Mouse (Mus musculus) embryonic fibroblast, embryonic 13.5 days (primary cell): ENCODE measurements around the gene Zfp704. TPM values are rescaled to one million over a fixed set of nuclear protein-coding genes. Genes with fewer than 3 reads are reported as not detected.

ENCODE experiments used
- H3K27ac ChIP-seq: 2 replicates; pipeline ENCODE4 v1.5.1; 2012; ENCODE audit warnings: low read length, control low read depth, inconsistent platforms; ENCODE audit not compliant: insufficient read depth
- H3K4me1 ChIP-seq: 2 replicates; pipeline ENCODE4 v1.6.1; 2011; ENCODE audit warnings: low read length; ENCODE audit not compliant: control insufficient read depth, insufficient read depth
- H3K4me3 ChIP-seq: 2 replicates; pipeline ENCODE4 v1.5.1; 2011; ENCODE audit warnings: mild to moderate bottlenecking, control low read depth, low read length; ENCODE audit not compliant: insufficient read depth
- CTCF ChIP-seq: IDR thresholded peaks from 2 replicates; pipeline ENCODE4 v1.5.1; 2011; ENCODE audit warnings: mild to moderate bottlenecking, control low read depth, low read length, moderate library complexity, borderline replicate concordance; ENCODE audit not compliant: insufficient read depth
- POLR2A ChIP-seq: IDR thresholded peaks from 2 replicates; pipeline ENCODE4 v1.6.1; 2011; ENCODE audit warnings: low read depth, mild to moderate bottlenecking, control low read depth, low read length, moderate library complexity
- polyA plus RNA-seq: library from polyadenylated mRNA; stranded (reverse); fragments of >200 nt; gene quantifications from 2 replicates; pipeline ENCODE4 v1.2.4, GENCODE M21; 2011; ENCODE audit warnings: low read depth; ENCODE audit not compliant: missing spikeins, insufficient read length

The Zfp704 gene
- polyA plus RNA-seq, 1 experiment: 8.2 TPM

DNA sequence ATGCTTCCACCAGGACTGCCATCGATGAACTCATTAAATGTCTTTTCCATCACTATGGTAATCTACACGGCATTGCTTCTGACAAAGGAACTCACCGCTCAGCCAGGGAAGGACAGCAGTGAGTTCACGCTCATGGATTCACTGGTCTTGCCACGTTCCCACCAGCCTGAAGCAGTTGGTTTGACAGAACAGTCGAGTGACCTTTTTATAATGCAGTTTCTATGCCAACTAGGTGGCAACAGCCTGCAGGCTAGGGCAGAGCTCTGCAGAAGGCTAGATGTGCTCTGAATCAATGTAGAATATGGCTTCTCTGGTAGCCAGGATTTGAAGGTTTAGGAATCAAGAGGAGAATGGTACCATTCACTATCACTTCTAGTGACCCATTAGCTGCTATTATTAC lies 186.2 kb downstream of the Zfp704 start:
- TF ChIP-seq POLR2A: no peak
- TF ChIP-seq CTCF: no peak
- no peak overlapping the region for H3K27ac ChIP-seq
- no peak overlapping the region for H3K4me3 ChIP-seq
- no peaks in the 10 kb centered on the region for H3K4me1 ChIP-seq

- Histone ChIP-seq H3K4me1 (peaks cover 5% of the 10 kb centered on the region; the same call in 1 of the 2 replicates), H3K4me3 (no peak overlapping the region), H3K27ac (no peak overlapping the region)
- TF ChIP-seq CTCF (no peak), POLR2A (no peak)
Observed at GRCm38 (mm10) chr3:9408896-9409295, 201.0 kb downstream of the Zfp704 start.

DNA sequence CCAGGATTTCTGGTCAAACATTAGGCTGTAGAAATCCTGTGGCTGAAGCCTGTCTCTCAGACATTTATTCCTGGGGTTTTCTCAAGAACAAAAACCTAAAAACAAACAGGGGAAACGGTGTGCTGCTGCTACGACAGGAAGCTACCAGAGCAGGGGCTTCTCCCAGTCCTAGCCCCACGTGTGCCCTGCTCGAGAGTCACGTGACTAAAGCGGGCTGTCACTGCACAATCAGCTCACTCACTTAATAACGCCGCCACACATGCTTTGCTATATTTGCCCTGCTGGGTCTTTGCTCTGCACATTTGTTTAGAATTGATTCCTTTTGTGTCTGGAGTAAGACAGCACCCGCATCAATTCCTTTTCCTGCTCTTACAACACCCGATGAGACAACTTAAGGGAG lies 202.1 kb downstream of the Zfp704 start:
- TF ChIP-seq POLR2A: no peak
- no peak for TF ChIP-seq CTCF
- no peak overlapping the region for H3K27ac ChIP-seq
- H3K4me1 ChIP-seq: peaks cover 7% of the 10 kb centered on the region
- H3K4me3 ChIP-seq: no peak overlapping the region

GRCm38 (mm10) chr3:9407119-9407546 lies 202.8 kb downstream of the Zfp704 start:
- Histone ChIP-seq H3K4me3 (no peak overlapping the region), H3K27ac (no peak overlapping the region), H3K4me1 (peaks cover 8% of the 10 kb centered on the region)
- TF ChIP-seq POLR2A (no peak), CTCF (no peak)

DNA sequence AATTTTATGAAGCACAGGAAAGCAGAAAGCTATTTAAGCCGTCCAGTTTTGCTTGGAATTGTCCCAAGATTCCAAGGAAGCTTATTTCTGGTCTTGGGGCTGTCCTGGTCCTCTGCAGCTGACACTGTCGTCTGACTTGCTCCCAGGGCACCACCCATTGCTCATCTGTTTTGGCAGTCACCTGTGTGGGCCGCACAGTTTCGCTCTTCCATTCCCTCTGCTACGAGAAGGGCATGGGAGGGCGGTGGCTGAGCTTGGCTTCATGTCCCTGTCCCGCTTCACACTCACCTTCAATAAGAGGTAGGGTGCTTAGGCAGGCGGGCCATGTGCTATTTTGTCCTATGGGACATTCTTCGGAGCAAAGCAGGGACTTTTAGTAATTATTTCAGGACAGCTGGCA lies 204.5 kb downstream of the Zfp704 start:
- H3K27ac ChIP-seq: no peak overlapping the region
- peaks cover 8% of the 10 kb centered on the region for H3K4me1 ChIP-seq
- TF ChIP-seq CTCF: no peak
- no peak for TF ChIP-seq POLR2A

GRCm38 (mm10) chr3:9403255-9404050 lies 206.4 kb downstream of the Zfp704 start:
- no peak overlapping the region for H3K4me3 ChIP-seq
- no peak overlapping the region for H3K27ac ChIP-seq
- peaks cover 8% of the 10 kb centered on the region for H3K4me1 ChIP-seq
- no peak for TF ChIP-seq POLR2A

More for the DNA sequence above, 204.5 kb downstream of the Zfp704 start:
- no peak overlapping the region for H3K4me3 ChIP-seq

DNA sequence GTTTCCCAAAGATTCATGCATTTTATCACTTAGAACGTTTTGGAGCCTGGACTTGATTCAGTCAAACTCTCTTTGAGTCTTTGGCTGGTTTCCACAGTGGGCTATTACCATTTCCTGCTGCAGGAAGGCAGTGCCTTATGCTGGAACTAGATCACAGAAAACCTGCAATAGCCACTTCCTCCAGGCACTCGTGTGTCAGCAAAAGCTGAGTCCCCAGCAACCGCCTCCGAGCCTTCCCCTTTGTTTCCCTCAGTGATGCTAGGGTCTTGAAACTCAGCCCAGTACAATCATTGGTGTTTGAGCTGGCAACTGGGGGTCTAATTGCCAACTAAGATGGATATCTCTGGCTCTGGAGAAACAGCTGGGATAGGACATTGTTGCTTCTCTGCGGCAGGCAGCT lies 207.0 kb downstream of the Zfp704 start:
- H3K4me1 ChIP-seq: peaks cover 8% of the 10 kb centered on the region
- TF ChIP-seq POLR2A: no peak
- TF ChIP-seq CTCF: no peak
- H3K27ac ChIP-seq: no peak overlapping the region
- no peak overlapping the region for H3K4me3 ChIP-seq

DNA sequence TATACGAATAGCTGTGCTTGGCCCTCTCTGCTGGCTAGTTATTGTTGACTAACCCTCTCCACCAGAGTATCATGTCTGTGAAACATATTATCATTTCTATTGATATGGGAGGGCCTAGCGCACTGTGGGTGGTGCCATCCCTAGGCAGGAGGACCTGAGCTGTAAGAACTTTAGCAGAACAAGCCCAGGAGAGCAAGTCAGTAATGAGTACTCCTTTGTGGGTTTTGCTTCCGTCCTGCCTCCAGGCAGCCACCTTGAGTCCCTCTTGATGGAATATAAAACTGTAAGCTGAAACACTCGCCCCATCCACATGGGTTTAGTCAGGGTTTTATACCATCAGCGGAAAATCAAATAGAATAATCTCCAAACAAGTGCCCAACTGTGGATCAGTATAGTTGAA lies 207.5 kb downstream of the Zfp704 start:
- peaks cover 8% of the 10 kb centered on the region for H3K4me1 ChIP-seq
- no peak overlapping the region for H3K27ac ChIP-seq
- TF ChIP-seq CTCF: no peak
- no peak for TF ChIP-seq POLR2A
- H3K4me3 ChIP-seq: no peak overlapping the region

DNA sequence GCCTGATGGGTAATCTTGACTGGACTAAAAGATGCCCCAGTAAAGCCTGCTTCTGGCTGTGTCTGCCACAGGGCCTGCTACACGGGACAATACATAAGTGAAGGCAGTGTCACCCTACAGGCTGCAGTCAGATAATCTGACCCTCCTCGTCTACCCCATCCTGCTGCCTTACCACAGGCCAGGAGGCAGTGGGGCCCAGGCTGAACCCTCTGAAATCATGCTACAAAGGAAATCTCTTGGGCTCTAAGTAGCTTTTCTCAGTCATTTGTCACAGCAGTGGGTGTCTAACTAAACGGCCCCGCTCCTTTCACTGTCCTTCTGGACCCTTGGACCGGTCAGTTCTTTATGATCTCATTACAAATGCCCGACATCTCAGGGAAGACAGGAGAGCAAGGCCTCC lies 208.2 kb downstream of the Zfp704 start:
- Histone ChIP-seq H3K4me3 (no peak overlapping the region), H3K27ac (no peak overlapping the region), H3K4me1 (peaks cover 5% of the 10 kb centered on the region)
- TF ChIP-seq POLR2A (no peak), CTCF (no peak)

DNA sequence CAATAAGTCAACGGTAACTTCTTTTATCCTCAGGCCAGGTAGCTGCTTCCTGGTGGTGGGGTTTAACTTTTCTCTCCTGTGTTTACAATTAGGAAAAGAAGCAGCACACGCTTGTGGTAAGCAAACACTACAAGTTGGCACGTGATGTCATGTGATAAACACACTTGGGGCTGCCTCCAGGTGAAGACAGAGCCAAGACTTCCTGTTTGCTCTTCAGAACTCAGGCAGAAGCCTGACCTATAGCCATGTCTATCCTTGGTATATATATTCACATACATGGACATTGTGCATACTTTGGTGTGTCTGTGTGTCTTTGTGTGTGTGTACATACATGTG lies 209.0 kb downstream of the Zfp704 start:
- no peak overlapping the region for H3K27ac ChIP-seq
- no peak for TF ChIP-seq CTCF
- TF ChIP-seq POLR2A: no peak
- H3K4me1 ChIP-seq: peaks cover 3% of the 10 kb centered on the region
- H3K4me3 ChIP-seq: no peak overlapping the region
